Mouse (Mus musculus): Measurements from ENCODE around the gene 4933428G20Rik. TPM values are rescaled to one million over a fixed set of nuclear protein-coding genes. Genes with fewer than 3 reads are reported as not detected.

The 4933428G20Rik gene
- polyA plus RNA-seq, 1 experiment from 2014 or later = 0.25 TPM

- Histone ChIP-seq H3K9ac (ENCODE audit: low read length) (no peak overlapping the region), H3K27ac (replicated peaks) (no peak overlapping the region), H3K4me2 (replicated peaks; ENCODE audit: low read depth) (no peak overlapping the region), H3K4me3 (ENCODE audit: low read depth, low read length) (no peak overlapping the region), H3K4me1 (replicated peaks; ENCODE audit: control insufficient read depth, insufficient read depth) (peaks cover 2% of the 10 kb centered on the region; the same call in 1 of the 2 replicates), H3K9me3 (ENCODE audit: control insufficient read depth, low read length) (no peaks in the 10 kb centered on the region), H3K36me3 (ENCODE audit: control insufficient read depth, insufficient read depth, low read length) (no peaks in the 10 kb centered on the region), H3K27me3 (ENCODE audit: control insufficient read depth, insufficient read depth, low read length) (peaks cover 9% of the 10 kb centered on the region; the same call in 1 of the 2 replicates)
- WGBS = 75% methylated on average over 9 of the region's 9 CpGs
- no peak for DNase-seq (ENCODE audit: low spot score)
- TF ChIP-seq CTCF (IDR thresholded peaks at IDR 0.05; ENCODE audit: low read depth) = no peak
- TF ChIP-seq EP300 (optimal IDR thresholded peaks at IDR 0.05) = no peak
- ATAC-seq (ENCODE audit: low FRiP score, low TSS enrichment) = no peak
Observed at GRCm38 (mm10) chr11:97543883-97544282, 43.7 kb upstream of the 4933428G20Rik start.

GRCm38 (mm10) chr11:97543181-97543733, 43.1 kb upstream of the 4933428G20Rik start:
- Histone ChIP-seq H3K9me3 (ENCODE audit: control insufficient read depth, low read length) (no peaks in the 10 kb centered on the region), H3K4me2 (replicated peaks; ENCODE audit: low read depth) (no peak overlapping the region), H3K27ac (replicated peaks) (no peak overlapping the region), H3K9ac (ENCODE audit: low read length) (no peak overlapping the region), H3K36me3 (ENCODE audit: control insufficient read depth, insufficient read depth, low read length) (no peaks in the 10 kb centered on the region), H3K4me1 (replicated peaks; ENCODE audit: control insufficient read depth, insufficient read depth) (peaks cover 2% of the 10 kb centered on the region; the same call in 1 of the 2 replicates), H3K27me3 (ENCODE audit: control insufficient read depth, insufficient read depth, low read length) (peaks cover 9% of the 10 kb centered on the region; the same call in 1 of the 2 replicates), H3K4me3 (ENCODE audit: low read depth, low read length) (no peak overlapping the region)
- TF ChIP-seq CTCF (IDR thresholded peaks at IDR 0.05; ENCODE audit: low read depth) (no peak), EP300 (optimal IDR thresholded peaks at IDR 0.05) (no peak)
- ATAC-seq (ENCODE audit: low FRiP score, low TSS enrichment) = no peak
- DNase-seq (ENCODE audit: low spot score) = no peak
- WGBS = 71% methylated on average over 12 of the region's 12 CpGs

- no peak overlapping the region for H3K4me3 ChIP-seq (ENCODE audit: low read depth, low read length)
- peaks cover 4% of the 10 kb centered on the region; the same call in 1 of the 2 replicates for H3K27me3 ChIP-seq (ENCODE audit: control insufficient read depth, insufficient read depth, low read length)
- no peak overlapping the region for H3K9ac ChIP-seq (ENCODE audit: low read length)
- WGBS = 87% methylated on average over 22 of the region's 22 CpGs
- H3K36me3 ChIP-seq (ENCODE audit: control insufficient read depth, insufficient read depth, low read length) = no peaks in the 10 kb centered on the region
- ATAC-seq (ENCODE audit: low FRiP score, low TSS enrichment) = no peak
- H3K27ac ChIP-seq (replicated peaks) = no peak overlapping the region
- H3K4me2 ChIP-seq (replicated peaks; ENCODE audit: low read depth) = no peak overlapping the region
- no peak for DNase-seq (ENCODE audit: low spot score)
- H3K9me3 ChIP-seq (ENCODE audit: control insufficient read depth, low read length) = no peaks in the 10 kb centered on the region
- peaks cover 2% of the 10 kb centered on the region; the same call in 1 of the 2 replicates for H3K4me1 ChIP-seq (replicated peaks; ENCODE audit: control insufficient read depth, insufficient read depth)
- TF ChIP-seq EP300 (optimal IDR thresholded peaks at IDR 0.05) (no peak), CTCF (IDR thresholded peaks at IDR 0.05; ENCODE audit: low read depth) (no peak)
Observed at GRCm38 (mm10) chr11:97542171-97543150, 42.3 kb upstream of the 4933428G20Rik start.

GRCm38 (mm10) chr11:97540604-97541003, 40.5 kb upstream of the 4933428G20Rik start:
- DNase-seq (ENCODE audit: low spot score) = no peak
- Histone ChIP-seq H3K9ac (ENCODE audit: low read length) (no peak overlapping the region), H3K4me3 (ENCODE audit: low read depth, low read length) (no peak overlapping the region), H3K9me3 (ENCODE audit: control insufficient read depth, low read length) (no peaks in the 10 kb centered on the region), H3K27ac (replicated peaks) (no peak overlapping the region), H3K36me3 (ENCODE audit: control insufficient read depth, insufficient read depth, low read length) (no peaks in the 10 kb centered on the region), H3K27me3 (ENCODE audit: control insufficient read depth, insufficient read depth, low read length) (peaks cover 7% of the 10 kb centered on the region; the same call in 1 of the 2 replicates), H3K4me1 (replicated peaks; ENCODE audit: control insufficient read depth, insufficient read depth) (0 out of 2 replicates have a peak, but pooled peaks cover 2% of the 10 kb centered on the region), H3K4me2 (replicated peaks; ENCODE audit: low read depth) (no peak overlapping the region)
- ATAC-seq (ENCODE audit: low FRiP score, low TSS enrichment) = no peak
- WGBS = 18% methylated on average over 3 of the region's 3 CpGs
- TF ChIP-seq CTCF (IDR thresholded peaks at IDR 0.05; ENCODE audit: low read depth) (no peak), EP300 (optimal IDR thresholded peaks at IDR 0.05) (no peak)

GRCm38 (mm10) chr11:97540136-97540535, 40.0 kb upstream of the 4933428G20Rik start:
- TF ChIP-seq EP300 (optimal IDR thresholded peaks at IDR 0.05) (no peak), CTCF (IDR thresholded peaks at IDR 0.05; ENCODE audit: low read depth) (no peak)
- Histone ChIP-seq H3K4me2 (replicated peaks; ENCODE audit: low read depth) (no peak overlapping the region), H3K27ac (replicated peaks) (no peak overlapping the region), H3K4me3 (ENCODE audit: low read depth, low read length) (no peak overlapping the region), H3K27me3 (ENCODE audit: control insufficient read depth, insufficient read depth, low read length) (peaks cover 7% of the 10 kb centered on the region; the same call in 1 of the 2 replicates), H3K4me1 (replicated peaks; ENCODE audit: control insufficient read depth, insufficient read depth) (0 out of 2 replicates have a peak, but pooled peaks cover 2% of the 10 kb centered on the region), H3K9ac (ENCODE audit: low read length) (no peak overlapping the region), H3K9me3 (ENCODE audit: control insufficient read depth, low read length) (no peaks in the 10 kb centered on the region), H3K36me3 (ENCODE audit: control insufficient read depth, insufficient read depth, low read length) (no peaks in the 10 kb centered on the region)
- DNase-seq (ENCODE audit: low spot score) (no peak), ATAC-seq (ENCODE audit: low FRiP score, low TSS enrichment) (no peak)
- 50% methylated on average over 3 of the region's 3 CpGs for whole genome bisulfite sequencing

Data from stomach, postnatal 0 days (tissue).